Mouse (Mus musculus): ENCODE results near the gene Gm10234.

- TF ChIP-seq CTCF (IDR thresholded peaks at IDR 0.05; ENCODE audit: low read depth) (no peak), EP300 (IDR thresholded peaks at IDR 0.05; ENCODE audit: low read depth) (no peak)
Observed at GRCm38 (mm10) chr6:95360084-95360483, 38.2 kb downstream of the Gm10234 start.

Data from liver, postnatal 0 days (tissue).